Mouse (Mus musculus) monocyte, adult 5-6 weeks (primary cell): ENCODE measurements around the gene Ralgapb. TPM values are rescaled to one million over a fixed set of nuclear protein-coding genes. Genes with fewer than 3 reads are reported as not detected.

Experiments
- ATAC-seq: fragments of 153-309, 156-312 bp; replicated peaks from 2 replicates; pipeline ENCODE4 v1.8.0; 2017; ENCODE audit warnings: mild to moderate bottlenecking; ENCODE audit not compliant: low TSS enrichment, insufficient number of reproducible peaks, severe bottlenecking, poor library complexity, low FRiP score
- total RNA-seq: library from RNA; stranded (forward); fragments of 200-1000, 200-491, 200-594 nt; gene quantifications from 3 replicates; pipeline ENCODE4 v1.2.3, GENCODE M21; 2017

Gene Ralgapb
- total RNA-seq: 39.3 to 60.9 TPM (median 51.9 TPM) in 3 replicates

DNA sequence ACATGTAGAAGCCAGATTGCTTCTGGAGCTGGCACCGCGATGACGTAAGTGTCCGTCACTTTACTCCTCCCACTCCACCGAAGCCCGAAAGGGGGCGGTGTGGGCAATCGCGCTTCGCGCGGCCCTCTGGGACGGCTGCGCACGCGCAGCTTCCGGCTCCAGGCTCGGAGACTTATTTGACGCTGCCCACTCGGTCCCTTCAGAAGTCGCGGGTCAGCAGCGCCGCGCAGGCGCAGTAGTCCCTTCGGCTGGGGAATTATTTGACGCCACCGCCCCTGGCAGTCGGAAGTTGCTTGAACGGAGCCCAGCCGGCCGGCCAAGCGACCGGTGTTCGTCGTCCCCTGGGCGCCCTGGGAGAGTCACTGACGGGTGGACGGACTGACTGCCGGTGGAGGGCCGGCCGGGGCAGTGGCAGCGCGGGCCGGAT lies at the start of gene Ralgapb:
TSS of gene Ralgapb (plus strand) at position 254 of the 427 bp plus-strand sequence.
- peak; percentile 87 for ATAC-seq

DNA sequence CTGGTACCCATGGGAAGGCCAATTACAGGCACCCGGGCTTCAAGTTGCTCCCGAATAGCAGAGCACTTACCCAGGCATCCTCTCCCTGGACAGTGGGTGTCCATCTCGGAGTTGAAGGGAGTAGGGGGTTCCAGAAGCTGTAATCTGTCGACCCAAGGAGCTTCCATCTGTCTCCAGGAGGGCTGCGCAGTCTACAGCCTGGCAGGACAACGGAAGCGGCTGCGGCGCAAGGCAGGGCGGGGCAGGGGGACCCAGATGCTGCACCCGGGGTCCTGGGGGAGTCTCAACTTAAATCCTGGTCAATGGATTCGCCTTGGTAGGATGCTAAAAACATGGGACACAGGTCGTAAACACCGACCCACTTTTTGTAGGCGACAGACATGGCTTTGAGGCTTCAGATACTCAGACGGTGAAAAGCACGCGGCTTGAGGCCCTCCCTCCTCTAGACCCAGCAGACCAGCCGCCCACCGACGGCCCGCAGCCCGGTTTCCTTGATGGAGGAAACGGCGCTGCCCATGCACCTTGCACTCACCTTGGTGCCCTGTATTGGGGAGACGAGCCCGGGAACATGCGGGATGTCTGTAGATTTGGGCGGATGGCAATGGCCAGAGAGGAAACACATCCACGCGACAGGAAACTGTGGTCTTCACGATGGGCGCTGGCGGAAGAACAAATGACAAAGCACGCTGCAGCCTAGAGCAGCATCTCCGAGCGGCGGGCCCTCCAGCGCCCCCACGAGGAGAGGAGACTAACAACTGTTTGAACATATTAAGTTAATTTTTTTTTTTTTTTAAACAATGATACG lies 48.6 kb upstream of the Ralgapb start:
- peak; percentile 97 for ATAC-seq

DNA sequence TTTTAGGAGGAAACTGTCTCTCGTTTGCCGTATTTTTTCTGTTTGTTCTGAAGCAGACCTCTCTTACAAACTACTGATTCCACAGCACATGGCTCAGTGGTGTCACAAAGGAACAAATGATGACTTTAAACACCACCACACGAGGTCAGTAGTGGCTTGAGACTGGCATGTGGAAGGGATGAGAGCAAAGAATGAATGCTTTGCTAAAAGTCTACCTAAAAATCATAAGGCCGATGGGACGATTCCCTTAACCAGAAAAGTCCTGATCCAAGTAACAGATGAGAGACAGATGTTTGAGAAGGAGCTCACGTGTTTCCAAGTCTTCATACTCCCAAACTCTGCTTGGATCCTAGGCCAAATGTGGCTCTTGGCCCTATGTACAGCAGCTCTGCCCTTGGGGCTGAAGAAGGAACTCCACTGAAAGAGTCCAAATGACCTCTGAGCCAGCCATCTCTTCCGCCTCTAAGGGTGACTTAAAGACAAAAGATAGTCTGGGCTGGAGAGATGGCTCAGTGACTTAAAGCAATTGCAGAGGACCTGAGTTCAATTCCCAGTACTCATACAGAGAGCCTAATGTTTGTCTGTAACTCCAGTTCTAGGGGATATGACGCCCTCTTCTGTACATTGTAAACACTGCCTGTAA lies 47.8 kb upstream of the Ralgapb start:
- ATAC-seq: peak; percentile 20

DNA sequence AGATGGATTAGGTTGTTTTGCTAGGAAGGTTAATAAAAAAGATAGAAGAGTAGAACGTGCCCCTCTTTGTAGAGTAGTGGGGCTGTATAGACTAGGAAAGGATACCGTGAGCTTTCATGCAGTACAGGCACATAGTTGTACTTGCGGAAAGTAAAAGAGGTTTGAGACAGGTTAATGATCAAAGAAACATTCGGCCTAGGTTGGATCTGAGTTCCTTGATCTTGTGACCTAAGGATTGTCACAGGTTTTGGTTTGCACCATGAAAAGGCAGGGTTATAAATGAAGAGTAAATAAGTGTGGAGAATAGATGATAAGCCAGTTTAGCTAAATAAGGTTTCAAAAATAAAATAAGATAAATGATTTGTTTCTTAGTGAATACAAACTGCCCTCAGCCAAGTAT lies 45.5 kb upstream of the Ralgapb start:
- no peak for ATAC-seq

- ATAC-seq: no peak
Observed at GRCm38 (mm10) chr2:158365099-158365850, 44.4 kb upstream of the Ralgapb start.

DNA sequence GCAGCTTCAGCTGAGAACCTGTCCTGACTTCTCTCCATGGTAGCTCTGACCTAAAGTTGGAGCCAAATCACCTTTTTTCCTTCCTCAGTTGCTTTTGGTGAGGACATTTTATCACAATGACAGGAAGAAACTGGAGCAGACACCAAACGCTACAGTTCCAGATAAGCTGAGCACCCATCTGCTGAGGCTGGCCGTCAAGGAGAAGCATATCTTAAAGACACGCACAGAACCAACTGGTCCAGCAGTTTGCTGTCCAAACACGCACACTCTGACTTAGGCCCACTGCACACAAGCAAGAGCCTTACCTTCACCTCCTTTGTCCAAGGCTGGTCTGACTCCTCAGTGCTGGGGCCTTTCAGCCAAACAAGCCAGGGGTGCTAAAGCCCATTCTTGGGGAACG lies 42.0 kb upstream of the Ralgapb start:
- no peak for ATAC-seq

DNA sequence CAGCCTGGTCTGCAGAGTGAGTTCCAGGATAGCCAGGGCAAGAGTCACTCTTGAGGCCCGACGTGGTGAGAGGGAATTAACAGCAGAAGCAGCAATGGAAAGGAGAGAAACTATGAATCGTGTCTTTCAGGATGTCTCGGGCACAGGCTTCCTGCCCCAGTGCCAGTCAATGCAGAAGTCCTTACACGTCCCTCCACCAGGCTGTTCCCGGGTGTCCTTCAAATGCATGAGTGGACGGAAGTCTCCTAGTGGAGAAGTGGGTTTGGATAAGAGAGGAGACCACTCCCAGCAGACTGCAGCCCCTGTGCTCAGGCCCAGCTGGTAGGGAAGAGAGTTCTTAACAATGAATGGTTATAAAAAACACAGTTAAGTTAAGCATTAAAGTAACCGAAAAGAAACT lies 41.3 kb upstream of the Ralgapb start:
- ATAC-seq: no peak

DNA sequence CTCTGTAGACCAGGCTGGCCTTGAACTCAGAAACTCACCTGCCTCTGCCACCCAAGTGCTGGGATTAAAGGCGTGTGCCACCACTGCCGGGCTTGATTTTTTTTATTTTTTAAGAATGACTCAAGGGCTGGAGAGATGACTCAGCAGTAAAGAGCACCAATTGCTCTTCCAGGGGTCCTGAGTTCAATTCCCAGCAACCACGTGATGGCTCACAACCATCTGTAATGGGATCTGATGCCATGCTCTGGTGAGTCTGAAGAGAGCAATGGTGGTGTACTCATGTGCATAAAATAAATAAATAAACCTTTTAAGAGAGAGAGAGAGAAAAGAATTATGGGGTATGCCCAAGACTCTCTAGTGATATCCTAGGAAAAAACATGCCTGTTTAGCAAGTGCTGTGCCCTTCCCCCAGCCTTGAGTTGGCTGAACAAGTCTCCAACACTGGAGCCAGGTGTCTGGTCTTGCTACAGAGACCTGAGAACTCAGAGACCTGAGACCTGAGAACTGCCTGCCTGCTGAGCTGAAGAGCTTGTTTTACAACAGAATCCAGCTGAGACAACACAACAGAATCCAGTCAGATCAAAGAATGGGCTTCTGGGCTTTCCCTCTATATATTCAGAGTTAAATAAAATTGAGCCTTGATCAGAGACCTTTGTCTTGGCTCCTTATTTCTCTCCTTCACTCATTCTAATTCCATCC lies 40.0 kb upstream of the Ralgapb start:
- ATAC-seq: no peak

GRCm38 (mm10) chr2:158370173-158370550 lies 39.5 kb upstream of the Ralgapb start:
- 0 out of 2 replicates have a peak, but pooled peaks have one; percentile 43 for ATAC-seq

DNA sequence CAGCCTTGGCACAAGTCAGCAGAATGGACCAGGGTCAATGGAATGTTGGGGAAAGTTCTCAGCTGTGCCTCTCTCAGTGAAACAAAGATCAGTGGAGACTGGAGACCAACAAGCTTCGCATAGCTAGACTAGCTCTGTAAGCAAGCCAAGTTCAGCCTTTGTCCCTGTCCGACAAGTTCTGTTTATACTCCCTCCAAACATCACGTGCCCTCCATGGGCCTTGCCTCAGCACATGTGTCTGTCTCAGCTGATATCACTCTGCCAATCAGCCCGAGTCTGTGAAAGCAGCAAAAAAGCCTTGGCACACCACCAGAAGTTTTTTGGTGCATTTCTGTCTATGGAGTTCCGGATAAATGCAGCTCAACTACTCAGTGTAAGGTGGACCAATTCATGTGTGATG lies 36.6 kb upstream of the Ralgapb start:
- no peak for ATAC-seq

- ATAC-seq: no peak
Observed at GRCm38 (mm10) chr2:158373516-158373915, 36.1 kb upstream of the Ralgapb start.

- no peak for ATAC-seq
Observed at GRCm38 (mm10) chr2:158375443-158376122, 34.1 kb upstream of the Ralgapb start, which contains the start of gene Snhg11. Snhg11 (plus strand) TSS chr2:158375638.

DNA sequence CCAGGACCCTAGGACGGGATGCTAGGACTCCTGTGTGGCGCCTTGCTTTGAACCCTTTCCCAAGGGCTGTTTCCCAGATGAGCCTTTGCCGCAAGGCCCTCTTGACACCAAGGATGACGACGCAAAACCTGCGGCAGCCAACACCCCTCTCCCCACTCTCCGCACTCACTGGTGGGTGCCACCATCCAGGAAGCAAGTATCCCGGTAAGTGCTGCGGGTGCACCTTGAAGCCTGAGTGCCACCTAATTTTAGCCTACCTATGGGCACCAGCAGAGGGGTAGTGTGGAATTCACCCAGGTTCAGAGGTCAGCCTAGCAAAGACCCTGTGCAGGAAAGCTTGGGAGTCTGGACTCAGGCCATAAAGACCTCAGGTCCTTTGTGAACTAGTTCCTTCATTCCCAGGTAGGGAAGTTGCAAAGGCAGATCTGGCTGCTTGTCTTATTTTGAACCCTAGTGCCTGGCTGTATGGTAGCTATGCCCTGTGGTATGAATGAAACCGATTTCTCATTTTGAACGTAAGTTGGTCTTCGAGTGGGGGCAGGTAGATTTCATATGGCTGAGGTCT lies 33.4 kb upstream of the Ralgapb start:
- ATAC-seq: no peak

- ATAC-seq: no peak
Observed at GRCm38 (mm10) chr2:158376798-158377197, 32.9 kb upstream of the Ralgapb start.

DNA sequence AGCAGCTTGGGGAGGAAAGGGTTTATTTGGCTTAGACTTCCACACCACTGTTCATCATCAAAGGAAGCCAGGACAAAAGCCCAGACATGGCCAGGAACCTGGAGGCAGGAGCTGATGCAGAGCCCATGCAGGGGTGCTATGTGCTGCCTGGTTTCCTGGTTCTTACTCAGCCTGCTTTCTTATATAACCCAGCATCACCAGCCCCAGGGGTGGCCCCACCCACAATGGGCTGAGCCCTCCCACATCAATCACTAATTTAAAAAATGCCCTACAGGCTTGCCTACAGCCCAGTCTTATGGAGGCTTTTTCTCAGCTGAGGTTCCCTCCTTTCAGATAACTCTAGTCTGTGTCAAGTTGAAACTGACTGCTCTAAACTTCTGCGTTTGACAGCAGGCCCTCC lies 31.8 kb upstream of the Ralgapb start:
- no peak for ATAC-seq

- ATAC-seq: peak; percentile 82; the same call in 1 of the 2 replicates
Observed at GRCm38 (mm10) chr2:158379354-158380078, 30.1 kb upstream of the Ralgapb start.

GRCm38 (mm10) chr2:158386072-158386471 lies 23.6 kb upstream of the Ralgapb start:
- no peak for ATAC-seq
